Mouse (Mus musculus): ENCODE results near the gene Msantd1.
A peak's percentile ranks its signal among the peaks of the same experiment; 100 is the strongest.

Gene Msantd1

GRCm38 (mm10) chr5:34924519-34924918, 16.7 kb downstream of the Msantd1 start:
- DNase-seq (ENCODE audit: low spot score): no peak

- DNase-seq (ENCODE audit: low spot score): no peak
These were observed 19.8 kb downstream of the Msantd1 start for GRCm38 (mm10) chr5:34927648-34928047.

GRCm38 (mm10) chr5:34930151-34930975, 22.6 kb downstream of the Msantd1 start:
- no peak for DNase-seq (ENCODE audit: low spot score)

GRCm38 (mm10) chr5:34931091-34931490, 23.3 kb downstream of the Msantd1 start:
- no peak for DNase-seq (ENCODE audit: low spot score)

GRCm38 (mm10) chr5:34931516-34932457, 24.0 kb downstream of the Msantd1 start:
- no peak for DNase-seq (ENCODE audit: low spot score)

- no peak for DNase-seq (ENCODE audit: low spot score)
These were observed 24.6 kb downstream of the Msantd1 start for GRCm38 (mm10) chr5:34932458-34932806.

- peak; percentile 36 for DNase-seq (ENCODE audit: low spot score)
These were observed 25.6 kb downstream of the Msantd1 start for GRCm38 (mm10) chr5:34933461-34933860.

GRCm38 (mm10) chr5:34941710-34942470, 34.1 kb downstream of the Msantd1 start:
- DNase-seq (ENCODE audit: low spot score): no peak

- DNase-seq (ENCODE audit: low spot score): no peak
These were observed 35.6 kb downstream of the Msantd1 start for GRCm38 (mm10) chr5:34943428-34943827.

- peak; percentile 88 for DNase-seq (ENCODE audit: low spot score)
These were observed 41.3 kb downstream of the Msantd1 start, which contains the start of gene Rgs12 for GRCm38 (mm10) chr5:34948861-34949760. Gene Rgs12, plus strand, starts transcription at chr5:34949445.

GRCm38 (mm10) chr5:34949769-34950211, 42.0 kb downstream of the Msantd1 start:
- DNase-seq (ENCODE audit: low spot score): peak; percentile 52

GRCm38 (mm10) chr5:34950486-34951160, 42.8 kb downstream of the Msantd1 start:
- DNase-seq (ENCODE audit: low spot score): no peak

GRCm38 (mm10) chr5:34951161-34951834, 43.5 kb downstream of the Msantd1 start:
- no peak for DNase-seq (ENCODE audit: low spot score)

- DNase-seq (ENCODE audit: low spot score): peak; percentile 42
These were observed 46.7 kb downstream of the Msantd1 start for GRCm38 (mm10) chr5:34954508-34954907.

- no peak for DNase-seq (ENCODE audit: low spot score)
These were observed 47.8 kb downstream of the Msantd1 start for GRCm38 (mm10) chr5:34955630-34956029.

- no peak for DNase-seq (ENCODE audit: low spot score)
These were observed 48.3 kb downstream of the Msantd1 start for GRCm38 (mm10) chr5:34956151-34956550.

- DNase-seq (ENCODE audit: low spot score): no peak
These were observed 49.2 kb downstream of the Msantd1 start for GRCm38 (mm10) chr5:34957015-34957414.

- DNase-seq (ENCODE audit: low spot score): no peak
These were observed 52.2 kb downstream of the Msantd1 start for GRCm38 (mm10) chr5:34960021-34960420.

- DNase-seq (ENCODE audit: low spot score): no peak
These were observed 57.7 kb downstream of the Msantd1 start for GRCm38 (mm10) chr5:34965531-34965930.

- DNase-seq (ENCODE audit: low spot score): no peak
These were observed 60.6 kb downstream of the Msantd1 start for GRCm38 (mm10) chr5:34968386-34968785.

Data from retina, embryonic 14.5 days (tissue).